Mouse (Mus musculus): ENCODE results near the gene Ptpn11.
"Not testable (repeated sequence)": the region's sequence is repeated elsewhere in the genome, so short reads cannot be mapped to it uniquely, and the experiment has no call there.

The Ptpn11 gene

DNA sequence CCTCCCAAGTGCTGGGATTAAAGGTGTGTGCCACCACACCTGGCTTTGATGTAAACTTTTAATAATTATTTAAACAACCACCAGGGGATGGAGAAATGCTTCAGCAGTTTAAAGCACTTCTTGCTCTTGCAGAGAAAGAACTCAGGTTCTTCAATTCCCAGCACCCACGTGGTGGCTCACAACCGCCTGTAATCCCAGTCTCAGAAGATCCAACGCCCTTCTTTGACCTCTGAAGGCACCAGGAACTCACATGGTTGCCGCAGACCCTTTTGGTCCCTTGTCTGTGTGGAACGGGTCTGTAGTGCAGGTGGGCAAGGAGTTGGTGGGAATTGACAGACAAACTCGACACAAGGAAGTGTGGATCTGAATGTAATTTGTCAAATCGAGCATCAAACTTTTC lies 23.5 kb upstream of the Ptpn11 start:
- no peak for DNase-seq (ENCODE audit: low read depth, low spot score)

DNA sequence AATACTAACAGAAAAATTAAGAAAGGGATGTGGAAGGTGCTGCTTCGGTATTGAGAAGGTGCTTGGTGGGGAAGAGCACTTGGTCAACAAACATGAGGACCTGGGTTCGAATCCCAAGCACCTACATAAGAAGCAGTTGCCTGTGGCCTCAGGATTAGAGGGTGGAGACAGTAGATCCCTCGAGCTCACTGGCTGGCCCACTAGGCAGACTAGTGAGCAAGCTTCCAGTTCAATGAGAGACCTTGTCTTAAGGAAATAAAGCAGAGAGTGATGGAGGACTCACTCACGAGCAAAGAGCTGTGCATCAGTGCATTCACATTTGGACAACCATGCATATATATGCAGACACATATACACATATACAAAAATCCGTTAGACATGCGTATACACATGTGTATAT lies 20.9 kb upstream of the Ptpn11 start:
- no peak for DNase-seq (ENCODE audit: low read depth, low spot score)

DNA sequence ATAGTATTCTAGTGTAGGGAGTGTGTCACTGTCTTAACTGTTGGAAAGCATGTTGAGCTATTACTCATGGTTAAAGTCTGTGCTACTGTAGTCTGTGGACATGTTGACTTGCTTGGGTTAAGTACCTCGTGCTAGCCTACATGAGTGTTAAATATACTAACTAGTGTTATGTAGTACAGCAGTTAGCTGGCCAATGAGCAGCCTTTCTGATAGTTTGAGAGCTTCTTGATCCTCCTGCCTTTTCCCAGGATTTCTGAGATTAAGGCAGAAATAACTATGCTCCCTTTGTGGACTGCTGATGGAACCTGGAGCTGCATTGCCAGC lies 19.4 kb upstream of the Ptpn11 start:
- DNase-seq (ENCODE audit: low read depth, low spot score) = no peak

DNA sequence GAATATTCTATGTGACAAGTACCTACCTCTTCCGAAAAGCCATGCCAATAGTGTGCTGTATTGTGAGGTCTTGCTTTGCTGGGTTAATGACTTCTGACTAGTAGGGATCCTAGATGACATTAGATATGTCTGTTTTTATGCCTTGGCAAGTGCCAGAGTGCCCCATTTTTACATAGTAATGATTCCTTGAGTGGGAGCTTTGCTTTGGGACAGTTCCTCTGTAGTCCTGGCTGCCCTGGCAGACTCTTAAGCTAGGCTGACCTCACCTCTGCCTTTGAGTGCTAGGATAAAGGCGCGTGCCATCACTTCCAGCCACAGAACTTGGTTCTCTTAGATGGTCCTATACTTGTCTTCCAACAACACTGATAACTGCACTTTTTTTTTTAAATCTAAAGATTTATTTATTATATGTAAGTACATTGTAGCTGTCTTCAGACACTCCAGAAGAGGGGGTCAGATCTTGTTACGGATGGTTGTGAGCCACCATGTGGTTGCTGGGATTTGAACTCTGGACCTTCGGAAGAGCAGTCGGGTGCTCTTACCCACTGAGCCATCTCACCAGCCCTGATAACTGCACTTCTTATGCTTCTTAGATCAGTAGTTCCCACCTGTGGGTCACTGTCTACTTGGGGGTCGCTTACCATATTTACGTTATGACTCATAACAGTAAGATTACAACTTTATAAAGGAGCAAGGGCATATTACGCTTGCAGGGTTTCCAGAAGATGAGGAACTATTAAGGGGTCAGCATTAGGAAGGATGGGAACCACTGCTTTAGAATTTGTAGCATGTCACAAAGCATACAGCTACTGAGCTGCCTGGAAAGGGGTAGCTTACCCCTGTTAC lies 18.8 kb upstream of the Ptpn11 start:
- no peak for DNase-seq (ENCODE audit: low read depth, low spot score)

DNA sequence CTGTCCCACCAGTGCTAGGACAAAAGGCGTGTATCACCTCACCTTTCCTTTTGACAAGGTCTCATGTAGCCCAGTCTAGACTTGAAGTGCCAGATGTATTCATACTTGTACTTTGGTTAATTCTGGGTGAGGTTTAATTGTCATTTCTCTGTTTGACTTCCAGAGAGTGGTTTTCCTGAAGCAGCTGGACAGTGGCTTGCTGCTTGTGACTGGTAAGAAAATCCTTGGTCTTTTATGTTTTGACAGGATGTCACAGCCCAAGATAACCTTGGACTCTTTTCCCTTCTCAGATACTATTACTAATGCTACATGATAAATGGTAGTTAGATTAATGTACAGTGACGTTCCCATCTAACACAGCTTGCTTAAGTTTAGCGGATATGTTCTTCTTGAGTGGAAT lies 15.8 kb upstream of the Ptpn11 start:
- no peak for DNase-seq (ENCODE audit: low read depth, low spot score)

GRCm38 (mm10) chr5:121206540-121206939 lies 15.3 kb upstream of the Ptpn11 start:
- no peak for DNase-seq (ENCODE audit: low read depth, low spot score)

DNA sequence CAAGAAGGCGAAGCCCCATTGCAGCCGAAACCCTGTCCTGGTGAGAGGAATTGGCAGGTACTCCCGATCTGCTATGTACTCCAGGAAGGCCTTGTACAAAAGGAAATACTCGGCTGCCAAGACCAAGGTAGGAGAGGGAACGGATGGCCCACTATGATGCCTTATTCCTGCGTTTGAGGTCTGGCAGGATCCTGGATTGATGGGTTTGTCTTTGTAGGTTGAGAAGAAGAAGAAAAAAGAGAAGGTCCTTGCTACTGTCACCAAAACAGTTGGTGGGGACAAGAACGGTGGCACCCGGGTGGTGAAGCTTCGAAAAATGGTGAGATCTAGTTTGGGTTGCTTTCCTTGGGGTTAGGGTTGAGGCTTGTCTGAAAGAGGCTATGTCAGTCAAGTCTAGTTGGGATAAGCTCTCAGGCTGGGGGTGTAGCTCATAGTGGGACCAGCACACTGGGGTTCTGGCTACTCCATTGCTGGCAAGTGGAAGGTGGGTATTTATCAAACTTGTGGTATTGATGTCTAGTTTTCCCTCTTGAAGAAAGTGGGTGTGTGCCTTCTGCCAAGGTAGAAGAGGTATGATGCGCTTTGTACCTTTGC lies 14.4 kb upstream of the Ptpn11 start:
- DNase-seq (ENCODE audit: low read depth, low spot score) = not testable (repeated sequence)

GRCm38 (mm10) chr5:121204132-121205089 lies 13.2 kb upstream of the Ptpn11 start, which contains the start of gene Rpl6:
TSS of gene Rpl6 (plus strand) at chr5:121204481.
- peak; percentile 72 for DNase-seq (ENCODE audit: low read depth, low spot score)

GRCm38 (mm10) chr5:121202467-121202866 lies 11.3 kb upstream of the Ptpn11 start:
- no peak for DNase-seq (ENCODE audit: low read depth, low spot score)

GRCm38 (mm10) chr5:121201739-121202138 lies 10.5 kb upstream of the Ptpn11 start:
- no peak for DNase-seq (ENCODE audit: low read depth, low spot score)

GRCm38 (mm10) chr5:121198376-121198775 lies 7.2 kb upstream of the Ptpn11 start:
- DNase-seq (ENCODE audit: low read depth, low spot score) = no peak

GRCm38 (mm10) chr5:121197337-121197736 lies 6.1 kb upstream of the Ptpn11 start:
- no peak for DNase-seq (ENCODE audit: low read depth, low spot score)

DNA sequence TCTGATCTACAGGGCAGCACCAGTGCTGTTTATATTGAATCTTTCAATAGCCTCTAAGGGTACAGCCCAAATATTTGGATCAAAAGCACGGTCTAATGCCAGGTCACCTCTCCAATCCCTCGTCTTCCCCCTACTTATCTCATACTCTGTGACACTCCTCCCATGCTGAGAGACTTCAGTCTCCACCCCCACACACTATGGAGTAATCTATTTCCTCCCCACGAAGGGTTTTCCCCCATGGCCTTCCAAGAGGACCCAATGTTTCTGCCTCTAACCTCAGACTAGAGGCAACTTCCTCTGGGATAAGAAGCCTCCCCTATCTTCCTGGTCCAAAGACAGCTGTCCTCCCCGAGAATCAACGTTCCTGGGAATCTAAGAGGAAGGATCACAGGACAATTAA lies 5.6 kb upstream of the Ptpn11 start:
- no peak for DNase-seq (ENCODE audit: low read depth, low spot score)

- DNase-seq (ENCODE audit: low read depth, low spot score) = no peak
Observed at GRCm38 (mm10) chr5:121194173-121194572, 3.0 kb upstream of the Ptpn11 start.

DNA sequence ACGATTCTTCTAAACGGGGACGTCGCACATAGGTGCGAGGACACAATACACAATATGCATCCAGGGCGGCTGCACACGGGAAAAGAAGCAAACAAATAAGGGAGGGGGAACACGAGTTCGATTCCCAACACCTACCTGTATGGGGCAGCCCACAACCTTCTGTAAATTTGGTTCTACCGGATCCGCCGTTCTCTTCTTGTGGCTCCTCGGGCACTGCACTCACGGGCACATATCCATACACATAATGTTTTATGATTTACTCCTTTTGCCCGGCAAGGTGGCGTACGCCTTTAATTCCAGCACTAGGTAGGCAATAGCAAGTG lies 348 bp upstream of the Ptpn11 start:
- no peak for DNase-seq (ENCODE audit: low read depth, low spot score)

GRCm38 (mm10) chr5:121190210-121190835 lies 874 bp downstream of the Ptpn11 start:
- no peak for DNase-seq (ENCODE audit: low read depth, low spot score)

GRCm38 (mm10) chr5:121189182-121189581 lies 2.0 kb downstream of the Ptpn11 start:
- DNase-seq (ENCODE audit: low read depth, low spot score) = no peak

GRCm38 (mm10) chr5:121188265-121188664 lies 2.9 kb downstream of the Ptpn11 start:
- no peak for DNase-seq (ENCODE audit: low read depth, low spot score)

DNA sequence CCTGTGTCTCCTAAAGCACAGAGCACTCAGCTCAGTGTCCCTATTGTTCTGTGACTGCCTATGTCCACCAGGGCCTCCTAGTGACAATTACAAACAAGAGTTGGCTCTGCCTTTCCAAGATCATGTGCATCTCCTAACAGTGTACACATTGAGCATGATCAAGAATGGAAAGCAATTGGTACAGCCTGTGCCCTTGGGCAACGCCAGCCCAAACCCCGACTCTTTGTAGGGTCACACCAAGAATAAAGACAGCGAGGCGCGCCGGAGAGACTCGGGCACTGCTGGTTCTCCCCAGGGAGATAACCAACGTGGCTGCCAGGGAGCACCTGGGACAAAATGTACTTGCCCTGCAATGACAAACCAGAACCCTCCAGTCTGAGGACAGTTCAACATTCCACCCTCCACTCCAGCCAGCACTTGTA lies 3.6 kb downstream of the Ptpn11 start:
- DNase-seq (ENCODE audit: low read depth, low spot score) = no peak

- no peak for DNase-seq (ENCODE audit: low read depth, low spot score)
Observed at GRCm38 (mm10) chr5:121184945-121185551, 6.1 kb downstream of the Ptpn11 start.

- no peak for DNase-seq (ENCODE audit: low read depth, low spot score)
Observed at GRCm38 (mm10) chr5:121184375-121184774, 6.8 kb downstream of the Ptpn11 start.

All from retina, postnatal 7 days (tissue).